Mouse (Mus musculus): Measurements from ENCODE around the gene Ptgfrn.

Ptgfrn gene

DNA sequence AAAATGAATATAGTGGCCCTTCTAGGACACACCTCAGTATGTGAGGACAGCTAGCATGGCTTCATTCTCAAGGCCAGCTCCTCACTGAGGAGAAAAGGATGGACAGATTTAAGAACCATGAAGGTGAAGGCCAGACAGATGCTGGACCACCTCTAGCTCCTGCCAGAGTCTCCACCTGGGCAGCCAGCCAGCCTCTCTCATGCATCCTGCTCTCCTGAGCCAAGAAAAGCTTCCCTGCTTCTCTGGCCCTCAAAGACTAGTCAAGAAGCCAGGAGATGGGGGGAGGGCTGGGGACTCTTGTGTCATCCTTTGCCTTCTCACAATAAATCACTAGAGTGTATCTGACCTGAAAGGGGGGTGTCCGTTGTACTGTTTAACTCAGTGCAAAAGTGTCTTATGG is 31.7 kb downstream of the Ptgfrn start:
- no peak for DNase-seq (ENCODE audit: low read depth, low spot score)

- no peak for DNase-seq (ENCODE audit: low read depth, low spot score)
These were observed 32.4 kb downstream of the Ptgfrn start for GRCm38 (mm10) chr3:101077710-101078100.

- no peak for DNase-seq (ENCODE audit: low read depth, low spot score)
These were observed 32.9 kb downstream of the Ptgfrn start for GRCm38 (mm10) chr3:101076966-101077709.

DNA sequence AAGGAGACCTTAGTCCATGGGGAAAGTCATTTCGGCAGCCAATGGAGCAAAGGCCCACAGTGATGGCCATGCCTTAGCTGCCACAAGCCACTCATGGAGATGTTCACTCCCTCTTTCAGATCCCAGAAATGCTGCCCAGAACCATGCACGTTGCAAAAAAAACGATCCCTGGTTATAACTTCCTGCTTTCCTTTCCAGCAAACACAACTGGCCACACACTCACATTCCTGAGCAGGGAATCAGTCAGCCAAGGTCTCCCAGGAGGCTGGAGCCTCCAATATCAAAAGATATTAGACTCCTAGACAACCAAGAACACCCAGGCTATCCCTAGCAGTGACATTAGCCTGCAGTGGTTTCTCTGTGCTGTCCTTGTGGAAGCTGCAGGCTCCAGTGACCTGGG is 34.2 kb downstream of the Ptgfrn start:
- DNase-seq (ENCODE audit: low read depth, low spot score), result no peak

- no peak for DNase-seq (ENCODE audit: low read depth, low spot score)
These were observed 36.7 kb downstream of the Ptgfrn start for GRCm38 (mm10) chr3:101073384-101073783.

DNA sequence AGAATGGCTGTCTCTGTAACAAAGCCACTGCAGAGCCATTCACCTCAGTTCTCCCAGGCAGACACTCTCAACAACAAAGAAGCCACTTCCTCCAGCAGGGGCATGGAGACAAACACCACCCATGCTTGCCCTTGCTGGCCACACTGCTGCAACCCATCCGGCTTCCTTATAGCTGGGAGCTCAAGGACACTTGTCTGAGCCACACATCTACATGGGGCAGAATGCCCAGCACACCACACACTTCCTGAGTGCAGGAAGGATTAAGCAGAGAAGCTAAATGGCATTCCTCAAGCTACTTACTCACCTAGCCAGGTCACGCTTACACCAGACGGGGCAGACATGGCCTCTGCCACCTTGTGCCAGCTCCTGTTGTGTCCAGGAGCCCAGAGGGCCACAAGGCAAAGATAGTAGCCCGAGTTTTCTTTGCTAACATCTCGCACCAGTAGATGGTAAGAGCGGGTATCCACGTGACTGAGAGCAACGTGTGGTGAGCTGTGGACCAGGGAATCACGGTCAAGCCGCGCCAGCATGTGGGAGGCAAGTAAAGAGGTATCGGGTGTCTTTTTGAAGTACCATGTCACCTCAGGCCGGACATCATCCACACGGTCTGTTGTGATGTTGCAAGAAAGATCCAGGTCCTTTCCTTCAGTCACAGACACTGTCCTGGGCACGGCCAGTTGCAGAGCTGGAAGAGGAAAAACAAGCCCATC is 37.4 kb downstream of the Ptgfrn start:
- no peak for DNase-seq (ENCODE audit: low read depth, low spot score)

- no peak for DNase-seq (ENCODE audit: low read depth, low spot score)
These were observed 38.5 kb downstream of the Ptgfrn start for GRCm38 (mm10) chr3:101071576-101071975.

DNA sequence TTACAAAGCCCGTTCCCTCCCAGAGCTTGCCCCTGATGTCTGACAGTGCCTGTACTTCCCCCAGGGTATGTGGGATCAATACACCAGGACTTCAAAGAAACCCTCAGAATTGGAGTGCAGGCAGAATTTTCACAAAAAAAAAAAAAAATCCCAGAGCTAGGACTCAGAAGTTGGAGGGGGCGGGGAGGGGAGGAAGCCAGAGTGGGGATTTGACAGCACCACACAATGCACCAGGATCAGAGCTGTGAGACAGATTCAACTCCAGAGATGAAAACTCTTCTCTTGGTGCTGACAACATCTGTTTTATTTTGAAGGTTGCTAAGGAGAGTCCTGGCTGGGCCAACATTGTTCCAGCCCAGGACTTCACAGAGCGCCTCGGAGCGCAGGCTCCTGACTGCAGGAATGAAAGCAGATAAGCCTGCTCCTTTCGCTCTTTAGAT is 39.3 kb downstream of the Ptgfrn start:
- DNase-seq (ENCODE audit: low read depth, low spot score), result no peak

GRCm38 (mm10) chr3:101070230-101070795 is 39.8 kb downstream of the Ptgfrn start:
- no peak for DNase-seq (ENCODE audit: low read depth, low spot score)

DNA sequence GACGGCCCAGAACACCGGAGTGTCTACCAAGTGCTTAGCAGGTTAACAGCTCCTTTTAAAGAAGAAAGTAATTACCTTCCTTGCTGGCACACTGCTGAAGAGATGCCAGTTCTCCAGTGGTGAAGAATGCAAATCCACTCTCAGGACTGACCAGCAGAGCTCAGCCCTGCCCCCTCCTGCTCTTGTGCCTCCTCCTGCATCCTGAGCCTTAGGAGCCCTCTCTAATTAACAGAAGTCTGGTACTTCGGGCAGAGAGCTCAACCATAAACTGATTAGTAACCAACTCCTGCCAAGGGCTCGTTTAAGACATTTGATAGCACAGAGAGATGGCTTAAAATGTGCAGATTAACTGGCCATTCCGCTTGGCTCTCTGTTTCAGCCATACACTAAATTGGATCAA is 41.4 kb downstream of the Ptgfrn start:
- DNase-seq (ENCODE audit: low read depth, low spot score), result no peak

DNA sequence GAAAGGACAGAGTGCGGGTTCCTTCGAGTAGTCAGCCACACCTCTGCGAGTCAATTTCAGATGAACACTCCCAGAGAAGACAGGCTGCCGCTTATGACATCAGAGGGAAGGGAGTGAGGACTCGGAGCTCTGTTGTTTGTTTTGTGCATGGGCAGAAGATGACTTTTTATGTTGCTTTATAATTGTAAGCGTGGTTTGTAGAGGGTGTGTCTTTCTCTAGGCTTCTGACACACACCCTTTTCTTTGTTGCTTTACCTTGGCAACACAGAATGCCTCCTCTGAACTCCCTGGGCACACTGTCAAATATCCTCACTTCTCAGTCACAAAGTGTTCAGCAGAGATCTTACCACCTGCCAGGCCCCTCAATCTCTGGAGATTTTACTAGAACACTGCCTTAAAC is 43.9 kb downstream of the Ptgfrn start:
- no peak for DNase-seq (ENCODE audit: low read depth, low spot score)

- no peak for DNase-seq (ENCODE audit: low read depth, low spot score)
These were observed 48.1 kb downstream of the Ptgfrn start for GRCm38 (mm10) chr3:101061865-101062585.

GRCm38 (mm10) chr3:101059214-101059613 is 50.9 kb downstream of the Ptgfrn start:
- no peak for DNase-seq (ENCODE audit: low read depth, low spot score)

- DNase-seq (ENCODE audit: low read depth, low spot score), result no peak
These were observed 51.9 kb downstream of the Ptgfrn start for GRCm38 (mm10) chr3:101058203-101058602.

- no peak for DNase-seq (ENCODE audit: low read depth, low spot score)
These were observed 54.9 kb downstream of the Ptgfrn start for GRCm38 (mm10) chr3:101055216-101055615.

- DNase-seq (ENCODE audit: low read depth, low spot score), result no peak
These were observed 58.5 kb downstream of the Ptgfrn start for GRCm38 (mm10) chr3:101051601-101052000.

DNA sequence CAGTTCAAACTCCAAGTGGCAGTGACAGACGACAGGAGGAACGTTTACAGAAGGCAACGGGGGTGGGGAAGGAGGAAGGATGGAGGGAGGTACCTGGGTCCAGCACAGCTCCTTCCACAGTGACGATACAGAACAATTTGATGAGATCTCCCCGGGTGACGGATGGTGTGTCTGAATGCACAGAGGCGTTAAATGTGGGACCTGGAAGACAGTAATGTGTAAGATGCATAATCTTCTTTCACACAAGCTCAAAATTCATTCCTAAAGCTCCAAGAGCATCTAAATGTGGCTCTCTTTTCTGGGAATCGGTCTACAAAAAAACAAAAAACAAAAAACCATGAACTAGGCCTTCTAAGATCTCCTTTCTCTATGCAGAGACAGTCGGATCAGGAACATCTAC is 60.1 kb downstream of the Ptgfrn start:
- DNase-seq (ENCODE audit: low read depth, low spot score), result no peak

DNA sequence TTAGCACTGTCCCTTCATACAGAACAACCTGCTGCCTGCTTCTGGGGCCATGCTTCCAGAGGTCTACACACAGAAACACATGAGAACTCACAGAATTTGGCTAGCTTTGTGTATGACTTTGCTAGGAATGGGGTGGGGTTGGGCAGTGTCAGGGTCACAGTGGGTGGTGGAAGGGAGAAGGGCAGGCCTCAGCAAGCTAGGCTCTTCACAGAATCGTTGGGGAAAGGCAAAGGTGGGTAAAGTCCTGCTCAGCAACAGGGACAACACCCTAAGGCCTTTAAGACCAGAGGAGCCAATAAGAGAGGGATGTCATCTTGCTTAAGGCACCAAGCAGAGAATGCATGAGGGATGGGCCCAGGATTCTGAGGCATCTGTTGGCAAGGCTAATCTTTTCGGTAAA is 61.3 kb downstream of the Ptgfrn start:
- DNase-seq (ENCODE audit: low read depth, low spot score), result no peak

DNA sequence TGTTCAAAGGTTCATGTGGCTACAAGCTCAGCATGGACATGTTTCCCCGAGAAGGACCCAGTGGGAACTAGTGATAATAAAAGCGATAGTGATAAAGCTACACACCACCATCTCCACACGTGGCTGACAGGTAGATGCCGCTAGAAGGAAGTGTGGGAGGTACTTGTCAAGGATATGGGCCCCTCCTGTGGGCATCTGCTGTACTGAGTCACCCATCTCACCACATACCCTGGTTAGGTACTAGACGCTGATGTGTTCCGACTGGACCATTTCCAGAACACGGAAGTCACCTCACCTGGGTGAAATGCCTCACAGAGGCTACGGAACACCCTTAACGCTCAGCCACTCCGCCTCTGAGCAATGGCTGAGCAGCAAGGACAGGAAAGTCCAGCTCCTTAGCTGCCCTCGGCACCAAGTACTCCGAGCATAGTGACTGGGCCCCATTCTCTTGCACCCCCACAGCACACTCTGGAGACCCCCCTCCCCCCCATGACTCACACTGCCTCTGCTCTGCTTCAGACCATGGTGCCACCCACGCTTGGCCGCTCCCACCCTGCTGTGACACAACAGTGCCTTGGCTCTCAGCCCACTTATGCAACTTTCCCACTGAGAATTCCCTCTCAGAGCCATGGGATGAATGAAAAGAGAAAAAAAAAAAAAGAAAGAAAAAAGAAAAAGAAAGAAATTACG is 62.3 kb downstream of the Ptgfrn start:
- no peak for DNase-seq (ENCODE audit: low read depth, low spot score)

DNA sequence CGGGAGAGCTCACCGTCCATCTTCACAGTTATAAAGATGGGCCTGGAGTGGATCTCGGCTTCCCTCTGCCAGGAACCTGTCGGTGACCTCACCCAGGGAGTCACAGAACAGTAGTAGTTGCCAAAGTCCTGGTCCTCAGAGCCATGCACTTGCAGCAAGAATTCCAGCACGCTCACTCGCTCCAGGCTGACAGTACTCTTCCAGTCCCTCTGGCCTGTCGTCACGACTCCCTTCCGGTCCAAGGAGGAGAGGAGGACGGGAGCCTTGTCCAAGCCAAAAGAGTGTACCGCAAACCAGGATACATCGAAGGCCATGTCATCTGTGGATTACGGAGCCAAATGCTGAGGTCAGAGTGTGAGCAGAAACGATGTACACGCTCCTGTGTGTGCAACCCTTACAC is 64.6 kb downstream of the Ptgfrn start:
- no peak for DNase-seq (ENCODE audit: low read depth, low spot score)

GRCm38 (mm10) chr3:101044686-101045085 is 65.4 kb downstream of the Ptgfrn start:
- no peak for DNase-seq (ENCODE audit: low read depth, low spot score)

- DNase-seq (ENCODE audit: low read depth, low spot score), result no peak
These were observed 68.1 kb downstream of the Ptgfrn start for GRCm38 (mm10) chr3:101041997-101042396.

Measured in WW6 (cell line).